Mouse (Mus musculus): Measurements from ENCODE around the gene Olfr1143.

The Olfr1143 gene

GRCm38 (mm10) chr2:87800292-87800691 lies at the start of gene Olfr1143:
TSS of gene Olfr1143 (plus strand) at chr2:87800592.
- DNase-seq (ENCODE audit: low spot score), result no peak

- DNase-seq (ENCODE audit: low spot score), result no peak
These were observed 46.5 kb upstream of the Olfr1143 start, which contains the start of gene Olfr1141 for GRCm38 (mm10) chr2:87753891-87754290. TSS of gene Olfr1141 (minus strand) at chr2:87753991.

- DNase-seq (ENCODE audit: low spot score), result no peak
These were observed 24.2 kb upstream of the Olfr1143 start for GRCm38 (mm10) chr2:87776143-87776542.

GRCm38 (mm10) chr2:87779183-87779582 lies 21.2 kb upstream of the Olfr1143 start, which contains the start of gene Olfr152:
TSS of gene Olfr152 (plus strand) at chr2:87779483.
- DNase-seq (ENCODE audit: low spot score), result no peak

- DNase-seq (ENCODE audit: low spot score), result no peak
These were observed 9.1 kb downstream of the Olfr1143 start, which contains the start of gene Olfr1145 for GRCm38 (mm10) chr2:87809522-87809921. TSS of gene Olfr1145 (plus strand) at chr2:87809822.

GRCm38 (mm10) chr2:87830233-87830632 lies 29.8 kb downstream of the Olfr1143 start, which contains the start of gene Olfr1148:
TSS of gene Olfr1148 (plus strand) at chr2:87830533.
- DNase-seq (ENCODE audit: low spot score), result no peak

- no peak for DNase-seq (ENCODE audit: low spot score)
These were observed 43.3 kb downstream of the Olfr1143 start, which contains the start of gene Olfr1150-ps1 for GRCm38 (mm10) chr2:87843693-87844092. TSS of gene Olfr1150-ps1 (plus strand) at chr2:87843993.

All from embryo, embryonic 10.5 days (tissue).